Mouse (Mus musculus) liver, embryonic 11.5 days (tissue): Measurements from ENCODE around the gene Gm14180. TPM values are rescaled to one million over a fixed set of nuclear protein-coding genes. Genes with fewer than 3 reads are reported as not detected.
"Not testable (repeated sequence)": the region's sequence is repeated elsewhere in the genome, so short reads cannot be mapped to it uniquely, and the experiment has no call there.

Source experiments
- ATAC-seq: fragments of 200-750 bp; cut with Nextera tagmentation; replicated peaks from 2 replicates; pipeline ENCODE4 v1.8.0; 2017; ENCODE audit warnings: moderate number of reproducible peaks, mild to moderate bottlenecking, moderate TSS enrichment, moderate library complexity; ENCODE audit not compliant: low FRiP score
- DNase-seq: peaks from one replicate; pipeline ENCODE4 v3.0.0-alpha.2; 2017; ENCODE audit warnings: low spot score
- H3K27ac ChIP-seq: fragments of 300-500 bp; sonication (generic); 2 replicates; pipeline ENCODE4 v1.5.1; 2014; ENCODE audit warnings: mild to moderate bottlenecking, low read depth, low read length, control low read depth
- H3K27me3 ChIP-seq: fragments of 300-500 bp; sonication (generic); replicated peaks from 2 replicates; pipeline ENCODE4 v1.6.1; 2014; ENCODE audit warnings: low read length, mixed read lengths; ENCODE audit not compliant: control insufficient read depth, insufficient read depth
- H3K36me3 ChIP-seq: fragments of 300-500 bp; sonication (generic); 2 replicates; pipeline ENCODE4 v1.6.1; 2014; ENCODE audit warnings: mild to moderate bottlenecking, low read length, moderate library complexity, mixed read lengths; ENCODE audit not compliant: control insufficient read depth, insufficient read depth
- H3K4me1 ChIP-seq: fragments of 300-500 bp; sonication (generic); replicated peaks from 2 replicates; pipeline ENCODE4 v1.6.1; 2014; ENCODE audit warnings: low read length, mixed read lengths; ENCODE audit not compliant: control insufficient read depth, insufficient read depth
- H3K4me2 ChIP-seq: fragments of 300-500 bp; sonication (generic); 2 replicates; pipeline ENCODE4 v1.6.1; 2014; ENCODE audit warnings: mild to moderate bottlenecking, control low read depth, moderate library complexity
- H3K4me3 ChIP-seq: fragments of 300-500 bp; sonication (generic); 2 replicates; pipeline ENCODE4 v1.5.1; 2014; ENCODE audit warnings: low read depth, low read length, control low read depth
- H3K9ac ChIP-seq: fragments of 300-500 bp; sonication (generic); 2 replicates; pipeline ENCODE4 v1.6.1; 2014; ENCODE audit warnings: low read depth, low read length, control low read depth
- H3K9me3 ChIP-seq: fragments of 300-500 bp; sonication (generic); 2 replicates; pipeline ENCODE4 v1.6.1; 2016; ENCODE audit warnings: low read length, inconsistent platforms, mixed read lengths; ENCODE audit not compliant: control insufficient read depth
- WGBS: fragments of 180-500 bp; shearing (Covaris S2); extraction: QIAGEN DNeasy Blood & Tissue Kit; methylation state at CpG from one replicate; pipeline ENCODE4 v1.1.7; 2014; 5-methylcytosine and 5-hydroxymethylcytosine counted together
- polyA plus RNA-seq: library from polyadenylated mRNA; unstranded; fragments of >200 nt; fragmentation: Nextera tagmentation; extraction: Ambion mirVana; gene quantifications from 2 replicates; pipeline ENCODE4 v1.2.1, GENCODE M21; 2014

Gm14180 gene
- polyA plus RNA-seq = not detected in 2 replicates

DNA sequence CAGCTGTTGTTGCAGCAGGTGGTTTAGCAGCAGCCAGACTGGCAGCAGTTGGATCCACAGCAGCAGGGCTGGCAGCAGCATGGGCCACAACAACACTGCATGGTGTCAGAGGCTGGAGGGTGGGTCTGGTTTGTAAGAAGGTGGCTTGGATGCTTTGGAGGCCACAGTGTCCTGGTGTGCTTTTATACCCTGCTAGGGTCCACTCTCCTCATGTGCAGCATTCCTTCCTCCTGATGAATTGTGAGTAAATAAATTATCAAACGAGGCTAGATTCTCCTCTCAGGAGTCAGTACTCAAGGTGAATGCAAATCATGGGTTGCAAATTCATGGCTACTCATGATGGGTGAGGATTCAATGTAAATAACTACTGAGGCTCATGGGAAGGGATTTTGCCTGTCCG lies at the start of gene Gm14180:
Gene Gm14180 (minus strand): TSS at position 101 of the 400 bp plus-strand sequence.
- H3K4me1 ChIP-seq = no peaks in the 10 kb centered on the region
- H3K9ac ChIP-seq = no peak within 1 kb of the TSS
- no peaks in the 10 kb centered on the region for H3K27me3 ChIP-seq
- no peak within 1 kb of the TSS for H3K27ac ChIP-seq
- H3K4me2 ChIP-seq = no peak within 1 kb of the TSS
- H3K36me3 ChIP-seq = no peaks in the 10 kb centered on the region
- no peak for DNase-seq
- no peak for ATAC-seq
- WGBS = 68% methylated on average over 2 of the region's 2 CpGs
- H3K4me3 ChIP-seq = no peak within 1 kb of the TSS
- H3K9me3 ChIP-seq = no peaks in the 10 kb centered on the region

DNA sequence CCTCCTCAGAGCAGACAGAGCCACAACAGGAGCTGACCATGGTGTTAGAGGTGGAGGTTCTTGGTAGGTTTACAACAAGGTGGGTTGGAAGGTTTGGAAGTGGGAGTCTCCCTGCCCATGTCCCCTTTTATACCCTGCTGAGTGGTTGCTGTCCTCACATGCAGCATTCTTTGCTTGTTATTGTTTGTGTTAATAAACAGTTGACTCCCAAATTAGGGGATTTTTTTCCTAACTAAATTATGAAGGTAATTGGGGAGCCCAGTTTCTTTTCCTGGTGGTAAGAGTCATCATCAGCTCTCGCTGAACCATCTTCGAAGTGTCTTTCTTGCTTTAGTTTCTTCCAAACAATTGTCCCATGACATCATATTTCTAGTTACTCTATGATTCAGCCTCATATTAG lies 46.5 kb upstream of the Gm14180 start, which contains the start of gene Krtap4-8:
Gene Krtap4-8 (minus strand): TSS at position 101 of the 400 bp plus-strand sequence.
- Histone ChIP-seq H3K4me1 (no peaks in the 10 kb centered on the region), H3K27me3 (no peaks in the 10 kb centered on the region), H3K36me3 (no peaks in the 10 kb centered on the region), H3K9ac (no peak within 1 kb of the TSS), H3K9me3 (no peaks in the 10 kb centered on the region), H3K4me3 (no peak within 1 kb of the TSS), H3K4me2 (no peak within 1 kb of the TSS), H3K27ac (no peak within 1 kb of the TSS)
- DNase-seq (no peak), ATAC-seq (no peak)
- WGBS = 90% methylated on average over 2 of the region's 2 CpGs

DNA sequence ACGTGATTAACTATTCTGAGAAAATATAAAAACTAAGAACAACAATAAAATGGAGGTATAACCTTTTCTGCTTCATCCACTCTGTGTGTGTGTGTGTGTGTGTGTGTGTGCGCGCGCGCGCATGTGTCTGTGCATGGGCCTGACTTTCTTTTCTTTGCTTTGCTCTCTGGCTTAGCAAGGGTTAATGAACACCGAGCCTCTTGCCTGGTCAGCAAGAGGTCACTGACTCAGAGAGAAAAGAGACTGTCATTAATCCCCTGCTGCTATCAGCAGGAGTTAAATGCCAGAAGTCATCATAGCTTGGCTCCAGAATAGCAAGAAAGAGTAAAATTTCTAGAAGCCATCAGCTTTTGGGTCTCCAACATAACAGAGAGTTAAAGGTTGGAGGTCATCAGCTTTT lies 44.3 kb upstream of the Gm14180 start:
- Histone ChIP-seq H3K4me3 (no peak overlapping the region), H3K27ac (no peak overlapping the region), H3K4me2 (no peak overlapping the region), H3K27me3 (no peaks in the 10 kb centered on the region), H3K9ac (no peak overlapping the region), H3K36me3 (no peaks in the 10 kb centered on the region), H3K4me1 (no peaks in the 10 kb centered on the region), H3K9me3 (no peaks in the 10 kb centered on the region)
- no peak for ATAC-seq
- WGBS = 68% methylated on average over 7 of the region's 7 CpGs
- DNase-seq = no peak

DNA sequence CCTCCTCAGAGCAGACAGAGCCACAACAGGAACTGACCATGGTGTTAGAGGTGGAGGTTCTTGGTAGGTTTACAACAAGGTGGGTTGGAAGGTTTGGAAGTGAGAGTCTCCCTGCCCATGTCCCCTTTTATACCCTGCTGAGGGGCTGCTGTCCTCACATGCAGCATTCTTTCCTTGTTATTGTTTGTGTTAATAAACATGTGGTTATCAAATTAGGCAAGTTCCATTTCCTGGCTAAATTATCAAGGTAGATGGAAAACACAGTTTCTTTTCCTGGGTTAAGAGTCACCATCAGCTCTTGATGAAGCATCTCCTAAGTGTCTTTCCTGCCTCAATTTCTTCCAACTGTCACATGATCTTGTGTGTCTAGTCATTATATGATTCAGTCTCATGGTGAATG lies 38.7 kb upstream of the Gm14180 start, which contains the start of gene Gm11595:
Gene Gm11595 (minus strand): TSS at position 101 of the 400 bp plus-strand sequence.
- not testable (repeated sequence) for H3K4me3 ChIP-seq, DNase-seq, H3K36me3 ChIP-seq, H3K4me1 ChIP-seq, H3K4me2 ChIP-seq, H3K27me3 ChIP-seq, H3K27ac ChIP-seq, H3K9me3 ChIP-seq, H3K9ac ChIP-seq, ATAC-seq

DNA sequence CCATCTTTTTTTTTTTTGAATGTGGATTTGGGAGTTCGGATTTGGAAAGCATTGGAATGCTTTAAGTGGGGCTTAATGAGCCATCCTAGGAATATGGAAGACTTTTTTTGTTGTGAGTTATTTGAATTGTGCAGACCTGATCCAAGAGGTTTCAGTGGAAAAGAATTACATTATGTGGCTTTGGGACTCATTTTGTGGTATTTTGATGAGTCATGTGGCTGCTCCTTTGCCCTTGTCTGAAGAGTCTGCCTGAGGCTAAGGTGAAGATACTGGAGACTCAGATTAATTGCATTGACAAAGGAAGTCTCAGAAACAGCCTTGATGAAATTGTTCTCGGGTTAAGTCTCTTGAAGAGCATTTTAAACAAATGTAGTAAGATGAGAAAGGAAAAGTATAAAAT lies 34.3 kb upstream of the Gm14180 start:
- Histone ChIP-seq H3K27ac (no peak overlapping the region), H3K27me3 (no peaks in the 10 kb centered on the region), H3K9ac (no peak overlapping the region), H3K36me3 (no peaks in the 10 kb centered on the region), H3K4me1 (no peaks in the 10 kb centered on the region), H3K4me2 (no peak overlapping the region), H3K9me3 (no peaks in the 10 kb centered on the region), H3K4me3 (no peak overlapping the region)
- DNase-seq (no peak), ATAC-seq (no peak)
- 64% methylated on average over 2 of the region's 2 CpGs for WGBS

DNA sequence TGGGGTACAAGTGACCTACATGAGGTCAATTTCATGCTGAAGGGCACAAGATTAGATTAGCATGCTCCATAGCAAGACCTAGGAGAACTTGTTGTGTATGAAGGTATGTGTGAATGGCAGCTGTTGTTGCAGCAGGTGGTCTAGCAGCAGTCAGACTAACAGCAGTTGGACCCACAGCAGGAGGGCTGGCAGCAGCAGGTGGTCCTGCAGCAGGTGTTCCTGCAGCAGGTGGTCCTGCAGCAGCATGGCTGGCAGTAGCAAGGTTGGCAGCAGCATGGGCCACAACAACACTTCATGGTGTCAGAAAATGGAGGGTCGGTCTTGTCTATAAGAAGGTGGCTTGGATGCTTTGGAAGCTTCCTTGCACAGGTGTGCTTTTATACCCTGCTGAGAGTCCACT lies 24.8 kb upstream of the Gm14180 start:
- no peaks in the 10 kb centered on the region for H3K36me3 ChIP-seq
- no peaks in the 10 kb centered on the region for H3K4me1 ChIP-seq
- H3K4me2 ChIP-seq = no peak overlapping the region
- no peak overlapping the region for H3K9ac ChIP-seq
- no peak for ATAC-seq
- no peak overlapping the region for H3K4me3 ChIP-seq
- no peaks in the 10 kb centered on the region for H3K9me3 ChIP-seq
- H3K27me3 ChIP-seq = no peaks in the 10 kb centered on the region
- H3K27ac ChIP-seq = no peak overlapping the region
- 84% methylated on average over 1 of the region's 1 CpGs for WGBS
- no peak for DNase-seq

DNA sequence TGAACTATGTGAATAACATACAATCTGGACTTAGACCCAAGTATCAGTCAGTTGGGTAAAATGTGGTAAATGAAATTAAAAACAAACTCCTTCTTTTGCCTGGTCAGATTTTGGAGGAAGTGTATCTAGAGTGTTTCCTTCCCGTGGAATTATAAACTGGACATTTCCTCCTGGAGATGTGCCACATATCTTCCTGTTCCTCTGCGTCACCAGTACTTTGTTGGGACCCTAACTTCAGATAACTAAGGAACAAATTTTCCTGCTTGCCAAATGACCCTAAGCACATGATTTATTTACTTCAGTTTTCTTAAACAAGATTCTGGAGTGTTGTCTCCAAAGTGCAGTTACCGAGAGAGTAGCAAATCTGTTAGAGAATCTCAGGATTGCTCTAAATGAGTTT lies 9.9 kb upstream of the Gm14180 start:
- ATAC-seq = no peak
- H3K4me2 ChIP-seq = no peak overlapping the region
- DNase-seq = no peak
- H3K27me3 ChIP-seq = no peaks in the 10 kb centered on the region
- no peaks in the 10 kb centered on the region for H3K36me3 ChIP-seq
- H3K9ac ChIP-seq = no peak overlapping the region
- no peaks in the 10 kb centered on the region for H3K9me3 ChIP-seq
- no peak overlapping the region for H3K4me3 ChIP-seq
- no peaks in the 10 kb centered on the region for H3K4me1 ChIP-seq
- H3K27ac ChIP-seq = no peak overlapping the region
- 78% methylated on average over 3 of the region's 3 CpGs for whole genome bisulfite sequencing

DNA sequence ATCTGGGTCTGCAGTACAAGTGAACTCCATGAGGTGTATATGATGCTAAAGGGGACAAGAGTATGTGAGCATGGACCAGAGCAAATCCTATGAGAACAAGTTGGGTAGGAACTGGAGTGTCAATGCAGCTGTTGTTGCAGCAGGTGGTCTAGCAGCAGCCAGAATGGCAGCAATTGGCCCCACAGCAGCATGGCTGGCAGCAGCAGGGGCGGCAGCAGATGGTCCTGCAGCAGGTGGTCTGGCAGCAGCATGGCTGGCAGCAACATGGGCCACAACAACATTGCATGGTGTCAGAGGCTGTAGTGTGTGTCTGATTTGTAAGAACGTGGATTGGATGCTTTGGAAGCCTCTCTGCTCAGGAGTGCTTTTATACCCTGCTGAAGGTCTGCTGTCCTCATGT lies 10.0 kb downstream of the Gm14180 start:
- ATAC-seq (no peak), DNase-seq (no peak)
- no peak overlapping the region for H3K4me3 ChIP-seq
- H3K27me3 ChIP-seq = no peaks in the 10 kb centered on the region
- no peaks in the 10 kb centered on the region for H3K9me3 ChIP-seq
- H3K4me2 ChIP-seq = no peak overlapping the region
- WGBS = 57% methylated on average over 2 of the region's 2 CpGs
- no peak overlapping the region for H3K27ac ChIP-seq
- H3K36me3 ChIP-seq = no peaks in the 10 kb centered on the region
- no peak overlapping the region for H3K9ac ChIP-seq
- no peaks in the 10 kb centered on the region for H3K4me1 ChIP-seq

DNA sequence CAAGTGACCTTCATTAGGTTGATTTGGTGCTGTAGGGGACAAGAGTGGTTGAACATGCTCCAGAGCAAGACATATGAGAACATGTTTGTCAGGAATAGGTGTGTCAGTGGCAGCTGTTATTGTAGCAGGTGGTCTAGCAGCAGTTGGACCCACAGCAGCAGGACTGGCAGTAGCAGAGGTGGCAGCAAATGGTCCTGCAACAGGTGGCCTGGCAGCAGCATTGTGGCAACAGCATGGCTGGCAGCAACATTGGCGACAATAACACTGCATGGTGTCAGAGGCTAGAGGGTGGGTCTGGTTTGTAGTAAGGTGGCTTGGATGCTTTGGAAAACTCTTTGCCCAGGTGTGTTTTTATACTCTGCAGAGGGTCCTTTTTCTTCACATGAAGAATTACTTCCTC lies 15.3 kb downstream of the Gm14180 start:
- Histone ChIP-seq H3K9ac (no peak overlapping the region), H3K9me3 (no peaks in the 10 kb centered on the region), H3K27me3 (no peaks in the 10 kb centered on the region), H3K4me3 (no peak overlapping the region), H3K36me3 (no peaks in the 10 kb centered on the region), H3K4me1 (no peaks in the 10 kb centered on the region), H3K4me2 (no peak overlapping the region), H3K27ac (no peak overlapping the region)
- ATAC-seq = no peak
- 83% methylated on average over 1 of the region's 1 CpGs for WGBS
- DNase-seq = no peak
